Mouse (Mus musculus) embryonic facial prominence, embryonic 11.5 days (tissue): Measurements from ENCODE around the gene Gipr. TPM values are rescaled to one million over a fixed set of nuclear protein-coding genes. Genes with fewer than 3 reads are reported as not detected.

Experiments
- ATAC-seq: fragments of 200-750 bp; cut with Nextera tagmentation; replicated peaks from 2 replicates; pipeline ENCODE4 v1.8.0; 2017; ENCODE audit warnings: low read depth; ENCODE audit not compliant: insufficient number of reproducible peaks, low FRiP score, low TSS enrichment
- DNase-seq: peaks from one replicate; pipeline ENCODE4 v3.0.0-alpha.2; 2015; ENCODE audit warnings: low spot score
- H3K27ac ChIP-seq: fragments of 300-500 bp; sonication (generic); replicated peaks from 2 replicates; pipeline ENCODE4 v1.5.1; 2014; ENCODE audit warnings: mild to moderate bottlenecking, low read depth, low read length, control low read depth
- H3K27me3 ChIP-seq: fragments of 300-500 bp; sonication (generic); 2 replicates; pipeline ENCODE4 v1.6.1; 2014; ENCODE audit warnings: mild to moderate bottlenecking, low read length, moderate library complexity, mixed read lengths; ENCODE audit not compliant: control insufficient read depth, insufficient read depth
- H3K36me3 ChIP-seq: fragments of 300-500 bp; sonication (generic); replicated peaks from 2 replicates; pipeline ENCODE4 v1.6.1; 2014; ENCODE audit warnings: low read depth, mild to moderate bottlenecking, low read length, moderate library complexity, mixed read lengths; ENCODE audit not compliant: control insufficient read depth, insufficient read depth
- H3K4me1 ChIP-seq: fragments of 300-500 bp; sonication (generic); 2 replicates; pipeline ENCODE4 v1.6.1; 2014; ENCODE audit warnings: low read length, mixed read lengths; ENCODE audit not compliant: control insufficient read depth, insufficient read depth
- H3K4me2 ChIP-seq: fragments of 300-500 bp; sonication (generic); 2 replicates; pipeline ENCODE4 v1.6.1; 2014; ENCODE audit warnings: low read depth, mild to moderate bottlenecking, control low read depth, low read length, moderate library complexity
- H3K4me3 ChIP-seq: fragments of 300-500 bp; sonication (generic); 2 replicates; pipeline ENCODE4 v1.5.1; 2014; ENCODE audit warnings: low read depth, low read length, control low read depth
- H3K9ac ChIP-seq: fragments of 300-500 bp; sonication (generic); replicated peaks from 2 replicates; pipeline ENCODE4 v1.6.1; 2014; ENCODE audit warnings: mild to moderate bottlenecking, control low read depth, low read length
- H3K9me3 ChIP-seq: fragments of 300-500 bp; sonication (generic); replicated peaks from 2 replicates; pipeline ENCODE4 v1.6.1; 2016; ENCODE audit warnings: mild to moderate bottlenecking, low read length, inconsistent platforms, mixed read lengths; ENCODE audit not compliant: control insufficient read depth
- WGBS: fragments of 180-500 bp; shearing (Covaris S2); extraction: QIAGEN DNeasy Blood & Tissue Kit; methylation state at CpG from one replicate; pipeline ENCODE4 v1.1.7; 2014; 5-methylcytosine and 5-hydroxymethylcytosine counted together
- polyA plus RNA-seq: library from polyadenylated mRNA; unstranded; fragments of >200 nt; fragmentation: Nextera tagmentation; extraction: Ambion mirVana; gene quantifications from 2 replicates; pipeline ENCODE4 v1.2.1, GENCODE M21; 2014

Gipr gene
- polyA plus RNA-seq, 1 experiment from 2014 or later: 0.77 TPM

GRCm38 (mm10) chr7:19209494-19209893 lies 43.6 kb upstream of the Gipr start:
- no peaks in the 10 kb centered on the region; the same call in 1 of the 2 replicates for H3K36me3 ChIP-seq
- 81% methylated on average over 4 of the region's 4 CpGs for WGBS
- no peak overlapping the region for H3K9ac ChIP-seq
- no peak overlapping the region for H3K4me3 ChIP-seq
- DNase-seq (no peak), ATAC-seq (no peak)
- no peaks in the 10 kb centered on the region for H3K9me3 ChIP-seq
- no peak overlapping the region for H3K4me2 ChIP-seq
- H3K27me3 ChIP-seq: no peaks in the 10 kb centered on the region
- no peaks in the 10 kb centered on the region for H3K4me1 ChIP-seq
- no peak overlapping the region for H3K27ac ChIP-seq

- WGBS: 53% methylated on average over 7 of the region's 7 CpGs
- no peak overlapping the region for H3K4me3 ChIP-seq
- no peak overlapping the region for H3K4me2 ChIP-seq
- H3K36me3 ChIP-seq: no peaks in the 10 kb centered on the region; the same call in 1 of the 2 replicates
- H3K9ac ChIP-seq: no peak overlapping the region
- no peaks in the 10 kb centered on the region for H3K4me1 ChIP-seq
- DNase-seq (peak; percentile 77), ATAC-seq (no peak)
- no peaks in the 10 kb centered on the region for H3K27me3 ChIP-seq
- no peak overlapping the region for H3K27ac ChIP-seq
- no peaks in the 10 kb centered on the region for H3K9me3 ChIP-seq
Measured at GRCm38 (mm10) chr7:19208944-19209472, 43.1 kb upstream of the Gipr start.

GRCm38 (mm10) chr7:19208201-19208910 lies 42.4 kb upstream of the Gipr start:
- Histone ChIP-seq H3K27me3 (no peaks in the 10 kb centered on the region), H3K27ac (no peak overlapping the region), H3K4me1 (no peaks in the 10 kb centered on the region), H3K36me3 (no peaks in the 10 kb centered on the region; the same call in 1 of the 2 replicates), H3K9ac (no peak overlapping the region), H3K4me2 (no peak overlapping the region), H3K4me3 (no peak overlapping the region), H3K9me3 (no peaks in the 10 kb centered on the region)
- ATAC-seq (no peak), DNase-seq (no peak)
- WGBS: 78% methylated on average over 13 of the region's 13 CpGs

- WGBS: 63% methylated on average over 15 of the region's 15 CpGs
- Histone ChIP-seq H3K36me3 (no peaks in the 10 kb centered on the region; the same call in none of the 2 replicates), H3K4me2 (no peak overlapping the region), H3K4me1 (no peaks in the 10 kb centered on the region), H3K27me3 (no peaks in the 10 kb centered on the region), H3K4me3 (no peak overlapping the region), H3K27ac (no peak overlapping the region), H3K9ac (no peak overlapping the region), H3K9me3 (no peaks in the 10 kb centered on the region)
- peak; percentile 36; the same call in 1 of the 2 replicates for ATAC-seq
- DNase-seq: no peak
Measured at GRCm38 (mm10) chr7:19202065-19202850, 36.3 kb upstream of the Gipr start.

- Histone ChIP-seq H3K36me3 (no peaks in the 10 kb centered on the region; the same call in none of the 2 replicates), H3K4me2 (no peak overlapping the region), H3K27me3 (no peaks in the 10 kb centered on the region), H3K27ac (no peak overlapping the region), H3K4me3 (no peak overlapping the region), H3K9ac (no peak overlapping the region), H3K4me1 (no peaks in the 10 kb centered on the region), H3K9me3 (no peaks in the 10 kb centered on the region)
- WGBS: 57% methylated on average over 12 of the region's 15 CpGs
- ATAC-seq (0 out of 2 replicates have a peak, but pooled peaks have one; percentile 6), DNase-seq (no peak)
Measured at GRCm38 (mm10) chr7:19201660-19202059, 35.7 kb upstream of the Gipr start.

GRCm38 (mm10) chr7:19197985-19198384 lies 32.1 kb upstream of the Gipr start:
- WGBS: 29% methylated on average over 2 of the region's 2 CpGs
- no peak overlapping the region for H3K4me3 ChIP-seq
- DNase-seq: peak; percentile 32
- no peaks in the 10 kb centered on the region for H3K4me1 ChIP-seq
- H3K27ac ChIP-seq: no peak overlapping the region
- no peaks in the 10 kb centered on the region; the same call in 1 of the 2 replicates for H3K36me3 ChIP-seq
- no peaks in the 10 kb centered on the region for H3K9me3 ChIP-seq
- ATAC-seq: no peak
- no peaks in the 10 kb centered on the region for H3K27me3 ChIP-seq
- no peak overlapping the region for H3K9ac ChIP-seq
- H3K4me2 ChIP-seq: no peak overlapping the region

- H3K4me2 ChIP-seq: no peak overlapping the region
- H3K36me3 ChIP-seq: no peaks in the 10 kb centered on the region; the same call in 1 of the 2 replicates
- no peaks in the 10 kb centered on the region for H3K27me3 ChIP-seq
- H3K9me3 ChIP-seq: no peaks in the 10 kb centered on the region
- peak; percentile 54 for DNase-seq
- H3K27ac ChIP-seq: no peak overlapping the region
- 69% methylated on average over 6 of the region's 6 CpGs for WGBS
- H3K4me1 ChIP-seq: no peaks in the 10 kb centered on the region
- no peak overlapping the region for H3K4me3 ChIP-seq
- ATAC-seq: no peak
- no peak overlapping the region for H3K9ac ChIP-seq
Measured at GRCm38 (mm10) chr7:19196676-19197075, 30.7 kb upstream of the Gipr start.

- Histone ChIP-seq H3K9me3 (no peaks in the 10 kb centered on the region), H3K36me3 (no peaks in the 10 kb centered on the region; the same call in 1 of the 2 replicates), H3K4me3 (no peak overlapping the region), H3K27ac (no peak overlapping the region), H3K27me3 (no peaks in the 10 kb centered on the region), H3K9ac (no peak overlapping the region), H3K4me1 (no peaks in the 10 kb centered on the region), H3K4me2 (no peak overlapping the region)
- 96% methylated on average over 4 of the region's 4 CpGs for WGBS
- no peak for DNase-seq
- no peak for ATAC-seq
Measured at GRCm38 (mm10) chr7:19194676-19195075, 28.7 kb upstream of the Gipr start.
